Mouse (Mus musculus): ENCODE data around the gene Ints14. TPM values are rescaled to one million over a fixed set of nuclear protein-coding genes. Genes with fewer than 3 reads are reported as not detected.

Ints14 gene
- total RNA-seq (2015) (21.5 and 25.4 TPM in 2 replicates), total RNA-seq (2017) (20.7 and 24.0 TPM in 2 replicates)

GRCm38 (mm10) chr9:64960117-64960977 is at the start of gene Ints14:
Ints14 (plus strand) TSS chr9:64960905.
- ATAC-seq (ENCODE audit: poor library complexity, severe bottlenecking) = peak; percentile 99

- no peak for ATAC-seq (ENCODE audit: poor library complexity, severe bottlenecking)
These were observed 47.3 kb upstream of the Ints14 start for GRCm38 (mm10) chr9:64913406-64913805.

- no peak for ATAC-seq (ENCODE audit: poor library complexity, severe bottlenecking)
These were observed 46.7 kb upstream of the Ints14 start for GRCm38 (mm10) chr9:64913973-64914372.

- ATAC-seq (ENCODE audit: poor library complexity, severe bottlenecking) = no peak
These were observed 46.1 kb upstream of the Ints14 start for GRCm38 (mm10) chr9:64914629-64915028.

- ATAC-seq (ENCODE audit: poor library complexity, severe bottlenecking) = no peak
These were observed 42.1 kb upstream of the Ints14 start for GRCm38 (mm10) chr9:64918560-64918959.

GRCm38 (mm10) chr9:64925771-64926170 is 34.9 kb upstream of the Ints14 start:
- ATAC-seq (ENCODE audit: poor library complexity, severe bottlenecking) = peak; percentile 73

GRCm38 (mm10) chr9:64926201-64926991 is 34.3 kb upstream of the Ints14 start:
- ATAC-seq (ENCODE audit: poor library complexity, severe bottlenecking) = no peak

- no peak for ATAC-seq (ENCODE audit: poor library complexity, severe bottlenecking)
These were observed 30.4 kb upstream of the Ints14 start for GRCm38 (mm10) chr9:64930256-64930655.

- no peak for ATAC-seq (ENCODE audit: poor library complexity, severe bottlenecking)
These were observed 28.7 kb upstream of the Ints14 start for GRCm38 (mm10) chr9:64931751-64932610.

GRCm38 (mm10) chr9:64934015-64934754 is 26.5 kb upstream of the Ints14 start:
- no peak for ATAC-seq (ENCODE audit: poor library complexity, severe bottlenecking)

GRCm38 (mm10) chr9:64936508-64936907 is 24.2 kb upstream of the Ints14 start:
- peak; percentile 86 for ATAC-seq (ENCODE audit: poor library complexity, severe bottlenecking)

- no peak for ATAC-seq (ENCODE audit: poor library complexity, severe bottlenecking)
These were observed 23.2 kb upstream of the Ints14 start for GRCm38 (mm10) chr9:64937491-64937890.

GRCm38 (mm10) chr9:64938535-64938934 is 22.2 kb upstream of the Ints14 start:
- no peak for ATAC-seq (ENCODE audit: poor library complexity, severe bottlenecking)

GRCm38 (mm10) chr9:64939281-64939680 is 21.4 kb upstream of the Ints14 start:
- no peak for ATAC-seq (ENCODE audit: poor library complexity, severe bottlenecking)

GRCm38 (mm10) chr9:64939790-64940189 is 20.9 kb upstream of the Ints14 start:
- ATAC-seq (ENCODE audit: poor library complexity, severe bottlenecking) = no peak

GRCm38 (mm10) chr9:64940731-64941346 is 19.9 kb upstream of the Ints14 start:
- 0 out of 2 replicates have a peak, but pooled peaks have one; percentile 19 for ATAC-seq (ENCODE audit: poor library complexity, severe bottlenecking)

GRCm38 (mm10) chr9:64941650-64942049 is 19.1 kb upstream of the Ints14 start:
- no peak for ATAC-seq (ENCODE audit: poor library complexity, severe bottlenecking)

GRCm38 (mm10) chr9:64943997-64944396 is 16.7 kb upstream of the Ints14 start:
- no peak for ATAC-seq (ENCODE audit: poor library complexity, severe bottlenecking)

- no peak for ATAC-seq (ENCODE audit: poor library complexity, severe bottlenecking)
These were observed 13.1 kb upstream of the Ints14 start for GRCm38 (mm10) chr9:64947483-64948095.

All from megakaryocyte, adult 5-6 weeks (primary cell).